Mouse (Mus musculus) induced T-regulatory cell, adult 2 months (primary cell): ENCODE data around the gene Galnt10.

Experiments used
- DNase-seq: peaks from one replicate; pipeline ENCODE4 v3.0.0-alpha.2; 2012; ENCODE audit warnings: low read depth

Gene Galnt10

DNA sequence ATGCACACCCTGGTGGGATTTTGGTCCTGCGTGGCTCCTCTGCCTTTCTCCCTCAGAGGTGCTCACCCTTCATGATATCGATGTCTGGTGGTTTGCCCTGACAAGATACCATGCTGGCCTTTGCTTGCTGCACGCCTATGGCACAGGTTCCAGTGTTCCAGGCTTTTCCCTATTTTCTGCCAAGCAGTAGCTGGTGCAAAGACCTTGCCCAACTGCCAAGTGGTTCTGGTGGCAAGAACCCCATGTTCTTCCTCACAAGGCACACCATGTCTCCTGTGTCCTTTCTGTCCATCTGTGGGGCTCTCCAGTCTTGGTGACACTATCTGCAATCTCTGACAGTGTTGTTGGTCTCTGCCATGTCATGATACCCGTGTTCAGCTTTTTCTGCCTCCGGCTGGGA is 45.6 kb downstream of the Galnt10 start:
- no peak for DNase-seq

DNA sequence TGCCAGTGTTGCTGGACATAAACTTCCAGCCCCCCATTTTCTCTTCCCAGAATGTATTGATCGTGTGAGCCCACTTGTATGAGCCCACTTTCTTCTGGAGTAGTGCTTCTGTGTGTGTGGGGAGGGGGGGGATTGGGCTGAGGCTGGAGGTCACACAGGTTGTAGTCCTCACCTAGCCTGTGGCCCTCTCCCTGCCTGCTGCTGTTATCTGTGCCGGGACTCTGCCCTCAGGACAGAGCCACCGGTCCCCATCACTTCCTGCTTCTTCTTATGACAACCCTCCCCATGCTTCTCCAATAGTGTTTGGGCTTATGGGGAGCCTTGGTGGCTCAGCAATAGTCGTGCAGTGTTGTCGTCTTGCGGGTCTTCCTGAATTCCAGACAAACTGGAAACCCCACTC is 46.7 kb downstream of the Galnt10 start:
- DNase-seq: no peak

DNA sequence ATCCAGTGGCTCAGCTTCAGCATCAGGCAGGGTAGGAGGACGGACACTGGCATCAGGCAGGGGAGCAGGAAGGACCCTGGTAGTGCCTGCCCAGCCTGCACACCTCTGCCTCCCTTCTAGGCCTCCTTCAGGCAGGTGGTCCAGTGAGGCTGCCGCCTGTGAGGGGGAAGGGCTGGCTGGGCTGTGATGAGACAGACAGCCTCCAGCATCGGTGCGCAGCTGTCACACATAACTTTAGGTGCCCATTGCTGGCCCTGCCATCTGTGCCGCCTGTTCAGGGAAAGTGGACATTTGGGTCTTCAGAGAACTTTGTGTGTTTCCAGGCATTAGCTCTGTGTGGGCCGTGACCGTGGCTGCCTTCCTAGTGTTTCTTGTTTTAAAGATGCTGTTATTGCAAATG is 47.5 kb downstream of the Galnt10 start:
- DNase-seq: no peak

DNA sequence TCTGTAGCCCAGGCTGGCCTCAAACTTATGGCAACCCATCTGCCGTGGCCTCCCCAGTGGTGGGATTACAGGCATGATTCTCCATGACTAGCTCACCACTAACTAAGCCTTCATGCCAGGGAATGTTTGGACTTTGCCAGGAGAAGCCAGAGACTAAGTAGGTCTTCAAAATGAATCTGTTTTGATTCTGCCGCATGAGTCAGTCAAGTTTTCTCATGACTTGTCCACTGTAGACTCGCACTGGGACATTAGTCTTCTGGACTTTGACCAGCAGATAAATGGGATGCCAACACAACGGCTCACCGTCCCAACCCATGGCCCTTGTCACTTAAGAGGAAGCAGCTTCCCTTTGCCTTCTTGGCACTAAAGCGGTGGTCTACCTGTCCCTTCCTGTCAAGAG is 49.2 kb downstream of the Galnt10 start:
- no peak for DNase-seq

GRCm38 (mm10) chr11:57696207-57696676 is 51.0 kb downstream of the Galnt10 start:
- DNase-seq: no peak

DNA sequence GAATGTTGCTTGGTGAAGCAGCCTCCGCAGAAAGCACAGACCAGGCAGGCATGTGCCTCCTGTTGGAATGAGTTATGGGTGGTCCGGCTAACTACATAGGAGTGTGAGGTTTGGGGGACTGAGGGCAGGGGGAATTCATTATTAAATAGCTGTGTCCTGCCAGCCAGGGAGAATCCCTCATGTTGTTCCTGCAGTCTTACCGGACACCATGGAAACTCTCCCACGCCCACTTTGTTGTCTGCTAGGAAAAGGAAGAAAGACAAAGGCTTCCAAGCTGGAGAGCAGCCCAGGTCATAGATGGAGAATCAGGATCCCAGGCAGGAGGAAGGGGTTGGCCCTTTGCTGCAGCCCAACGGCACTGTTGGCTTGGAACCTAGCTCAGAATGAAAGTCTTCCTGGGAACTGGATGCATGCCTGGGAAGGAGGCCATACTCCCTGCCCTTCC is 51.6 kb downstream of the Galnt10 start:
- DNase-seq: no peak

- DNase-seq: no peak
Observed at GRCm38 (mm10) chr11:57700114-57700513, 54.9 kb downstream of the Galnt10 start.

- DNase-seq: no peak
Observed at GRCm38 (mm10) chr11:57701193-57701925, 56.1 kb downstream of the Galnt10 start.

- no peak for DNase-seq
Observed at GRCm38 (mm10) chr11:57701956-57702355, 56.7 kb downstream of the Galnt10 start.

GRCm38 (mm10) chr11:57706620-57707019 is 61.4 kb downstream of the Galnt10 start:
- DNase-seq: no peak

- DNase-seq: peak; percentile 36
Observed at GRCm38 (mm10) chr11:57707114-57707798, 62.0 kb downstream of the Galnt10 start.

GRCm38 (mm10) chr11:57708174-57709154 is 63.2 kb downstream of the Galnt10 start:
- DNase-seq: no peak

GRCm38 (mm10) chr11:57713960-57714359 is 68.7 kb downstream of the Galnt10 start:
- no peak for DNase-seq

GRCm38 (mm10) chr11:57716721-57717120 is 71.5 kb downstream of the Galnt10 start:
- DNase-seq: no peak

GRCm38 (mm10) chr11:57717432-57717831 is 72.2 kb downstream of the Galnt10 start:
- DNase-seq: no peak

GRCm38 (mm10) chr11:57718081-57718480 is 72.8 kb downstream of the Galnt10 start:
- DNase-seq: peak; percentile 16

GRCm38 (mm10) chr11:57719631-57720030 is 74.4 kb downstream of the Galnt10 start:
- DNase-seq: no peak

DNA sequence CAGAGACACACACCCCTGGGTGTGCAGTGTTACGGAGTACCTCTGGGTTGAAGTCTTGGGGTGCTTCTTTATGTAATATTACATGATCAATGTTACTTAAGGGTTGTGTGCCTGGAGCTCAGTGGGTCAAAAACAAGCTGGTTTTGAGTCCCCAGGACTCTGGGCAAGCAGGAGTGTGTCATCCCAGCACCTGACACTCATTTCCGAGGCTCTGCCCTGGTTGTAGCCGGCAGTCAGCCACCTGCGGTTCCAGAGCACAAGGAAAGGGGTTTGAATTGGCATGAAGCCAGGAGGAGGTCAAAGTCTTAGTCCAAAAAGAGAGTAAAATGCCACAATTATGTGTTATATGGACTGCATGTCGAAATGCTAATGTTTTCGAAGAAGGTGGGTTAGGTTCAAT is 74.8 kb downstream of the Galnt10 start:
- DNase-seq: no peak

DNA sequence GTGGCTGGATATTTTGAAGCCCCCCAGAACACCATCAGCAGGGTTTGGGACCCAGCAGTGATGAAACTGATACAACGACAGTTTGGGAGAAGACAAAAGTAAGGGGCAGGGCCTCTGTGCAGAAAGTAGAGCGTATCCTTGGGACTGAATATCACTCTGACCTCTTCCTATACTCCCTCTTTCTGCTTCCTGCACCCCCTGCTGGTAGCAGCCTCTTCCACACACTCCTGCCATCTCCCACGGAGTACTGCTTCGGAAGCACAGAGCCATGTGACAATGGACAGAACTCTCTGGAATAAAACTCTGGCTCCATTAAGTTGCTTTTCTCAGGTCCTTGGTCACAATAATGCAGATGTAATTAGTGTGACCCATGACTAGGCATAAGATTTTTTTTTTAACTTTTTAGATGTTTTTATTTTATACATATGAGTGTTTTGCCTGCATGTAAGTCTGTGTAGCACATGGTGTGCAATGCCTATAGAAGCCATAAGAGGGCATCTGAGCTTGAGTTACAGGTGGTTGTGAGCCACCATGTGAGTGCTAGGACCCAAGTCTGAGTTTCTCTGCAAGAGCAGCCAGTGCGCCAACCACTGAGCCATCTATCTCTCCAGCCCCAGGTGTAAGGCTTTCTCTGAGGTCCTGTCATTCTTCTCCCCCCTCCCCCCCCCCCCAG is 79.7 kb downstream of the Galnt10 start:
- DNase-seq: peak; percentile 11

DNA sequence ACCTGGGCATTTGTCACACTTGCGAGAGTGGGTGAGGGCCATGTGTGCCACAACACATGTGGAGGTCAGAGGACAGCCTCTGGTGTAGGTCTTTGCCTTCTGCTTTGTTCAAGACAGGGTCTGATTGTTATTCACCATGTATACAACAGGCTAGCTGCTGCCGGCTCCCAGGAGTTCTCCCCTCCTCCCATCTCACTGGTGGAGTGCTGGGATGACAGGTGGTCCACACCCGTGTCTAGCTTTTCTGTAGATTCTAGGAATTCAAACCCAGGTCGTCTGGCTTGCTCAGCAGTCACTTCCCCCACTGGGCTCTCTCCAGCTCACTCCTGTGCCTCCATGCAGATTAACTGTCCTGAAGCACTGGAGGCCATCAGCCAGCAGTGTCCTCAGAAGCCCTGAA is 80.7 kb downstream of the Galnt10 start:
- DNase-seq: no peak

- no peak for DNase-seq
Observed at GRCm38 (mm10) chr11:57727303-57727969, 82.2 kb downstream of the Galnt10 start.
